Mouse (Mus musculus) embryonic facial prominence, embryonic 14.5 days (tissue): ENCODE data around the gene Clstn1. TPM values are rescaled to one million over a fixed set of nuclear protein-coding genes. Genes with fewer than 3 reads are reported as not detected.

Experiments used
- ATAC-seq: fragments of 200-750 bp; cut with Nextera tagmentation; 2 replicates; pipeline ENCODE4 v1.8.0; 2017; ENCODE audit warnings: low read depth, moderate number of reproducible peaks, moderate TSS enrichment
- DNase-seq: peaks from one replicate; pipeline ENCODE4 v3.0.0-alpha.2; 2015; ENCODE audit warnings: low spot score
- H3K27ac ChIP-seq: fragments of 300-500 bp; sonication (generic); replicated peaks from 2 replicates; pipeline ENCODE4 v1.5.1; 2014; ENCODE audit warnings: low read depth, mild to moderate bottlenecking, low read length, moderate library complexity
- H3K27me3 ChIP-seq: fragments of 300-500 bp; sonication (generic); replicated peaks from 2 replicates; pipeline ENCODE4 v1.6.1; 2014; ENCODE audit warnings: low read length; ENCODE audit not compliant: control insufficient read depth, insufficient read depth
- H3K36me3 ChIP-seq: fragments of 300-500 bp; sonication (generic); 2 replicates; pipeline ENCODE4 v1.6.1; 2014; ENCODE audit warnings: low read length, mixed read lengths; ENCODE audit not compliant: control insufficient read depth, insufficient read depth
- H3K4me1 ChIP-seq: fragments of 300-500 bp; sonication (generic); 2 replicates; pipeline ENCODE4 v1.6.1; 2014; ENCODE audit warnings: antibody characterized with exemption, low read length; ENCODE audit not compliant: control insufficient read depth, insufficient read depth
- H3K4me2 ChIP-seq: fragments of 300-500 bp; sonication (generic); 2 replicates; pipeline ENCODE4 v1.6.1; 2014; ENCODE audit warnings: low read depth, mild to moderate bottlenecking, low read length, moderate library complexity, mixed read lengths
- H3K4me3 ChIP-seq: fragments of 300-500 bp; sonication (generic); 2 replicates; pipeline ENCODE4 v1.5.1; 2014; ENCODE audit warnings: low read depth, mild to moderate bottlenecking, low read length
- H3K9ac ChIP-seq: fragments of 300-500 bp; sonication (generic); 2 replicates; pipeline ENCODE4 v1.6.1; 2014; ENCODE audit warnings: low read depth, mild to moderate bottlenecking, low read length, moderate library complexity, mixed read lengths
- H3K9me3 ChIP-seq: fragments of 300-500 bp; sonication (generic); 2 replicates; pipeline ENCODE4 v1.6.1; 2016; ENCODE audit warnings: low read length; ENCODE audit not compliant: control insufficient read depth
- WGBS: fragments of 180-500 bp; shearing (Covaris S2); extraction: QIAGEN DNeasy Blood & Tissue Kit; methylation state at CpG from one replicate; pipeline ENCODE4 v1.1.7; 2014; 5-methylcytosine and 5-hydroxymethylcytosine counted together
- polyA plus RNA-seq: library from polyadenylated mRNA; unstranded; fragments of >200 nt; fragmentation: Nextera tagmentation; extraction: Ambion mirVana; gene quantifications from 2 replicates; pipeline ENCODE4 v1.2.1, GENCODE M21; 2014

The Clstn1 gene
- polyA plus RNA-seq, 1 experiment from 2014 or later, result 51.4 TPM

- Histone ChIP-seq H3K4me3 (no peak overlapping the region), H3K9ac (no peak overlapping the region), H3K36me3 (peaks cover 8% of the 10 kb centered on the region; the same call in 1 of the 2 replicates), H3K4me2 (no peak overlapping the region), H3K9me3 (no peaks in the 10 kb centered on the region), H3K27me3 (no peaks in the 10 kb centered on the region), H3K4me1 (peaks cover 11% of the 10 kb centered on the region), H3K27ac (no peak overlapping the region)
- no peak for DNase-seq
- 70% methylated on average over 4 of the region's 4 CpGs for WGBS
- no peak for ATAC-seq
Measured at GRCm38 (mm10) chr4:149570498-149570863, 15.8 kb upstream of the Clstn1 start.

DNA sequence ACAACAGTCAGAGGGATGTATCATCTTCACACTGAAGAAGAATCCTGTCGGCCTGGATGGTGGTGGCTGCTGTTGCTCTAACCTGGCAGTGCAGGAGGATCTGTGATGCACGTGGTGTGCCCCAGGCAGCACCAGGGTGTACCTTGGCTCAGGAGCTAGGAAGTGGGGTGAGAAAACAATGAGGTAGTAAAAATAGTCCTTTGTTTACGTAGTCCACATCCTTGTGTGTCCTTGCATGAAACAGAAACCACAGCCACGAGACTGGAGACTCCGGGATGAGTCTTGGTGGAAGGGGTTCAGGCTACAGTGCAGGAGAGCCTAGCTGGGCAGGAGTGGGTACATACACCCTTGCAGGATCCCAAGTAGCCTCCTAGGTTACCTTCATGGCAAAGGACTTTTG is 15.1 kb upstream of the Clstn1 start:
- ATAC-seq, result no peak
- H3K36me3 ChIP-seq, result peaks cover 2% of the 10 kb centered on the region; the same call in 1 of the 2 replicates
- WGBS, result 70% methylated on average over 5 of the region's 5 CpGs
- no peak for DNase-seq
- no peak overlapping the region for H3K4me3 ChIP-seq
- peaks cover 11% of the 10 kb centered on the region for H3K4me1 ChIP-seq
- H3K9me3 ChIP-seq, result no peaks in the 10 kb centered on the region
- H3K27ac ChIP-seq, result peak overlapping the region; percentile 45; the same call in 1 of the 2 replicates
- no peak overlapping the region for H3K9ac ChIP-seq
- no peak overlapping the region for H3K4me2 ChIP-seq
- H3K27me3 ChIP-seq, result no peaks in the 10 kb centered on the region

- no peak overlapping the region for H3K4me2 ChIP-seq
- WGBS, result 33% methylated on average over 8 of the region's 8 CpGs
- H3K27ac ChIP-seq, result peak overlapping the region; percentile 45; the same call in 1 of the 2 replicates
Measured at GRCm38 (mm10) chr4:149571651-149572149, 14.6 kb upstream of the Clstn1 start.

DNA sequence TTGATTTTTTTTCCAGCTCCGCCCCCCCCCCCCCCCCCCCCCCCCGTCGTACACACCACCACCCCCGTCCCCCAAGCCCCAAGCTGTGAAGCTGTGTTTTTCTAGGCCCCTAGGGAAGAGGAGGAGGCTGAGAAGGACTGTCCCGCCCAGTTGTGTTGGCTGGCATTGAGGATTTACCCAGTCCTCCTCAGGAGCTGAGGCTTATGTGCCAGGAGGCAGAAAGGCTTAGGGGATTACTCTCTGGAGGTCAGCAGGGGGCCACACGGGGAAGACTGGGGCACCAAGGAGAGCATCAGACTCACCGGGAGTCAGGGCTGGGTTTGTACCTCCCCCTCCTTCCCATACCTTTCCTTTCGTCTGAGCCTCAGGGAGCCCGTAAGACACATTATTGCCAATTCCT is 13.8 kb upstream of the Clstn1 start:
- peak; percentile 70 for ATAC-seq
- no peaks in the 10 kb centered on the region for H3K9me3 ChIP-seq
- H3K4me2 ChIP-seq, result no peak overlapping the region
- H3K4me1 ChIP-seq, result peaks cover 11% of the 10 kb centered on the region
- DNase-seq, result peak; percentile 81
- peak overlapping the region; percentile 13; the same call in 1 of the 2 replicates for H3K27ac ChIP-seq
- no peaks in the 10 kb centered on the region for H3K27me3 ChIP-seq
- H3K36me3 ChIP-seq, result no peaks in the 10 kb centered on the region
- no peak overlapping the region for H3K4me3 ChIP-seq
- H3K9ac ChIP-seq, result no peak overlapping the region
- WGBS, result 24% methylated on average over 5 of the region's 9 CpGs

More at GRCm38 (mm10) chr4:149571651-149572149, 14.6 kb upstream of the Clstn1 start:
- Histone ChIP-seq H3K4me3 (no peak overlapping the region), H3K27me3 (no peaks in the 10 kb centered on the region), H3K9ac (no peak overlapping the region), H3K4me1 (peaks cover 11% of the 10 kb centered on the region), H3K36me3 (no peaks in the 10 kb centered on the region), H3K9me3 (no peaks in the 10 kb centered on the region)
- peak; percentile 84 for DNase-seq
- peak; percentile 35 for ATAC-seq

- ATAC-seq, result no peak
- 45% methylated on average over 8 of the region's 8 CpGs for WGBS
- no peak overlapping the region for H3K9ac ChIP-seq
- H3K27me3 ChIP-seq, result no peaks in the 10 kb centered on the region
- no peak overlapping the region for H3K4me3 ChIP-seq
- H3K9me3 ChIP-seq, result no peaks in the 10 kb centered on the region
- H3K4me1 ChIP-seq, result peaks cover 11% of the 10 kb centered on the region
- DNase-seq, result no peak
- no peak overlapping the region for H3K4me2 ChIP-seq
- no peaks in the 10 kb centered on the region for H3K36me3 ChIP-seq
- H3K27ac ChIP-seq, result peak overlapping the region; percentile 41
Measured at GRCm38 (mm10) chr4:149572851-149573250, 13.4 kb upstream of the Clstn1 start.

GRCm38 (mm10) chr4:149574391-149574821 is 11.9 kb upstream of the Clstn1 start:
- 72% methylated on average over 14 of the region's 14 CpGs for WGBS
- no peaks in the 10 kb centered on the region for H3K9me3 ChIP-seq
- H3K4me1 ChIP-seq, result peaks cover 11% of the 10 kb centered on the region
- H3K36me3 ChIP-seq, result no peaks in the 10 kb centered on the region
- no peaks in the 10 kb centered on the region for H3K27me3 ChIP-seq
- H3K4me2 ChIP-seq, result no peak overlapping the region
- H3K4me3 ChIP-seq, result no peak overlapping the region
- DNase-seq, result no peak
- no peak for ATAC-seq
- H3K27ac ChIP-seq, result no peak overlapping the region
- no peak overlapping the region for H3K9ac ChIP-seq

- Histone ChIP-seq H3K9ac (no peak overlapping the region), H3K27ac (no peak overlapping the region), H3K4me1 (peaks cover 11% of the 10 kb centered on the region), H3K36me3 (no peaks in the 10 kb centered on the region), H3K4me3 (no peak overlapping the region), H3K27me3 (no peaks in the 10 kb centered on the region), H3K4me2 (no peak overlapping the region), H3K9me3 (no peaks in the 10 kb centered on the region)
- 59% methylated on average over 9 of the region's 9 CpGs for WGBS
- no peak for ATAC-seq
- no peak for DNase-seq
Measured at GRCm38 (mm10) chr4:149576061-149576460, 10.2 kb upstream of the Clstn1 start.

- no peak overlapping the region for H3K4me3 ChIP-seq
- H3K9me3 ChIP-seq, result no peaks in the 10 kb centered on the region
- no peak overlapping the region for H3K27ac ChIP-seq
- H3K9ac ChIP-seq, result 0 out of 2 replicates have a peak overlapping the region, but pooled peaks have one; percentile 26
- ATAC-seq (no peak), DNase-seq (no peak)
- 23% methylated on average over 4 of the region's 4 CpGs for WGBS
- no peak overlapping the region for H3K4me2 ChIP-seq
- no peaks in the 10 kb centered on the region for H3K27me3 ChIP-seq
- H3K4me1 ChIP-seq, result 0 out of 2 replicates have a peak, but pooled peaks cover 1% of the 10 kb centered on the region
- H3K36me3 ChIP-seq, result no peaks in the 10 kb centered on the region
Measured at GRCm38 (mm10) chr4:149576993-149577548, 9.2 kb upstream of the Clstn1 start.
